Mouse (Mus musculus) frontal cortex, postnatal 14 days (tissue): ENCODE measurements at regions not wholly inside any gene's neighbourhood (a gene's known extent, or its start where the extent isn't known, plus 50 kb on each side); places are given as distances from the start of the nearest gene placed in this dataset.
"Not testable (repeated sequence)": the region's sequence is repeated elsewhere in the genome, so short reads cannot be mapped to it uniquely, and the experiment has no call there.

ENCODE experiments used
- DNase-seq, 2 experiments: peaks; one replicate each; pipeline ENCODE4 v3.0.0; 2022; ENCODE audit warnings: low spot score in 2 of 2

- DNase-seq, result no peak
These were observed 102.4 kb upstream of the Egfr start for GRCm38 (mm10) chr11:16649599-16649998.

GRCm38 (mm10) chr11:16663806-16664205 is 88.2 kb upstream of the Egfr start:
- no peak for DNase-seq

- peak; percentile 5 to 6 for DNase-seq
These were observed 82.4 kb upstream of the Egfr start for GRCm38 (mm10) chr11:16669453-16670251.

GRCm38 (mm10) chr11:16670282-16670681 is 81.7 kb upstream of the Egfr start:
- no peak for DNase-seq

- not testable (repeated sequence) for DNase-seq
These were observed 76.1 kb upstream of the Egfr start for GRCm38 (mm10) chr11:16675951-16676350.

GRCm38 (mm10) chr11:16683538-16683937 is 68.5 kb upstream of the Egfr start:
- no peak for DNase-seq

GRCm38 (mm10) chr11:16695596-16695995 is 56.4 kb upstream of the Egfr start:
- no peak for DNase-seq

GRCm38 (mm10) chr11:16696787-16697186 is 55.2 kb upstream of the Egfr start:
- no peak for DNase-seq

- DNase-seq, result no peak
These were observed 50.2 kb upstream of the Egfr start for GRCm38 (mm10) chr11:16701826-16702225.
